Mouse (Mus musculus) megakaryocyte-erythroid progenitor cell, adult 5 weeks (primary cell): ENCODE results near the gene Olfr48. TPM values are rescaled to one million over a fixed set of nuclear protein-coding genes. Genes with fewer than 3 reads are reported as not detected.

Source experiments
- polyA plus RNA-seq: library from polyadenylated mRNA; stranded (reverse); fragments of >175 nt; gene quantifications from 2 replicates; pipeline ENCODE4 v1.2.3, GENCODE M21; 2012

Olfr48 gene
- not detected in 2 replicates for polyA plus RNA-seq

GRCm38 (mm10) chr2:89848105-89848504 is at the start of gene Olfr48:
Olfr48 (minus strand) TSS chr2:89848205.

GRCm38 (mm10) chr2:89878137-89878536 is 30.1 kb upstream of the Olfr48 start, which contains the start of gene Olfr1257:
Olfr1257 (plus strand) TSS chr2:89878437.

GRCm38 (mm10) chr2:89841455-89841854 is 6.5 kb downstream of the Olfr48 start, which contains the start of gene Olfr1256:
Olfr1256 (minus strand) TSS chr2:89841555.

GRCm38 (mm10) chr2:89811751-89812150 is 36.3 kb downstream of the Olfr48 start, which contains the start of gene Olfr1255:
Olfr1255 (plus strand) TSS chr2:89812051.

GRCm38 (mm10) chr2:89793519-89793918 is 54.5 kb downstream of the Olfr48 start, which contains the start of gene Olfr1254:
Olfr1254 (minus strand) TSS chr2:89793619.

Other genes with a start within 250 kb of the Olfr48 start
- gene Olfr1247, start 234.1 kb downstream of the Olfr48 start, polyA plus RNA-seq, result not detected in 2 replicates
- not detected in 2 replicates for gene Olfr1248, start 230.0 kb downstream of the Olfr48 start, polyA plus RNA-seq
- gene Olfr1249, start 213.2 kb downstream of the Olfr48 start, polyA plus RNA-seq, result not detected in 2 replicates
- not detected in 2 replicates for gene Olfr1250, start 186.7 kb downstream of the Olfr48 start, polyA plus RNA-seq
- not detected in 2 replicates for gene Olfr1251, start 176.3 kb downstream of the Olfr48 start, polyA plus RNA-seq
- gene Olfr1252, start 123.2 kb downstream of the Olfr48 start, polyA plus RNA-seq, result not detected in 2 replicates
- gene Olfr1253, start 91.1 kb downstream of the Olfr48 start, polyA plus RNA-seq, result not detected in 2 replicates
- gene Olfr1254, start 54.6 kb downstream of the Olfr48 start, polyA plus RNA-seq, result not detected in 2 replicates
- gene Olfr1255, start 36.2 kb downstream of the Olfr48 start, polyA plus RNA-seq, result not detected in 2 replicates
- not detected in 2 replicates for gene Olfr1256, start 6.7 kb downstream of the Olfr48 start, polyA plus RNA-seq
- gene Olfr1257, start 30.2 kb upstream of the Olfr48 start, polyA plus RNA-seq, result not detected in 2 replicates
- gene Olfr1258, start 79.1 kb upstream of the Olfr48 start, polyA plus RNA-seq, result 0.01 TPM in 1 of 2 replicates, not detected in the other
- gene Olfr1259, start 100.5 kb upstream of the Olfr48 start, polyA plus RNA-seq, result not detected in 2 replicates
- not detected in 2 replicates for gene Olfr1260, start 126.1 kb upstream of the Olfr48 start, polyA plus RNA-seq
- not detected in 2 replicates for gene Olfr1261, start 143.0 kb upstream of the Olfr48 start, polyA plus RNA-seq
- not detected in 2 replicates for gene Olfr1262, start 151.9 kb upstream of the Olfr48 start, polyA plus RNA-seq
- 0.03 TPM in 1 of 2 replicates, not detected in the other for gene Olfr1263, start 163.9 kb upstream of the Olfr48 start, polyA plus RNA-seq
- gene Olfr1264, start 177.4 kb upstream of the Olfr48 start, polyA plus RNA-seq, result not detected in 2 replicates
- not detected in 2 replicates for gene Olfr1265, start 187.1 kb upstream of the Olfr48 start, polyA plus RNA-seq
- 0.08 TPM in 1 of 2 replicates, not detected in the other for gene Olfr140, start 215.4 kb upstream of the Olfr48 start, polyA plus RNA-seq